Mouse (Mus musculus): ENCODE measurements around the gene Syp. TPM values are rescaled to one million over a fixed set of nuclear protein-coding genes. Genes with fewer than 3 reads are reported as not detected.
A peak's percentile ranks its signal among the peaks of the same experiment; 100 is the strongest.

Syp gene
- polyA plus RNA-seq, 1 experiment from 2014 or later: 1.5 TPM

DNA sequence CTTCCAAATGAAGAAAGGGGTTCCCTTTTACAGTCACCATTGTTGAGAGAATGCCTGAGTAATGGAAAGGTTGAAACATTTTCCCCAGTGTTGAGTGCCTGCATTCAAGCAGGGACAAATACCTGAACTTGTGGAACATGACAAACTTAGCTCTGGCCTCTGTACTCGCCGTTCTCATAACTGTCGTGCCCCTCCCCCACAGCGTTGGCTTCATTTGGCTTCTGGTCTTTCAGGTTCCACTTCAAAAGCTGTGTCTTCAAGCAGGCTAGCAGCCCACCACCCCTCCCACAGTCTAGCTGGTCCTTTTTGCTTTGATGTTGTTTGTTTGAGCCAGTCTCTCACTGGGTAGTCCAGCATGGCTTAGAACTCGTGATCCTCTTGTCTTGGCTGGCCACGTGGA is 34.5 kb downstream of the Syp start:
- Histone ChIP-seq H3K36me3 (ENCODE audit: control insufficient read depth, insufficient read depth, low read length) (peaks cover 3% of the 10 kb centered on the region; the same call in 1 of the 2 replicates), H3K4me1 (ENCODE audit: control insufficient read depth, insufficient read depth, low read length) (0 out of 2 replicates have a peak, but pooled peaks cover 3% of the 10 kb centered on the region), H3K4me2 (replicated peaks; ENCODE audit: low read depth, low read length) (no peak overlapping the region), H3K27ac (ENCODE audit: low read depth, low read length) (no peak overlapping the region), H3K9ac (ENCODE audit: low read depth, low read length) (no peak overlapping the region), H3K27me3 (ENCODE audit: control insufficient read depth, insufficient read depth, low read length) (no peaks in the 10 kb centered on the region), H3K9me3 (ENCODE audit: control insufficient read depth, low read length) (no peaks in the 10 kb centered on the region), H3K4me3 (ENCODE audit: low read length) (no peak overlapping the region)
- no peak for ATAC-seq (ENCODE audit: low FRiP score, low TSS enrichment)
- WGBS: 33% methylated on average over 6 of the region's 6 CpGs

DNA sequence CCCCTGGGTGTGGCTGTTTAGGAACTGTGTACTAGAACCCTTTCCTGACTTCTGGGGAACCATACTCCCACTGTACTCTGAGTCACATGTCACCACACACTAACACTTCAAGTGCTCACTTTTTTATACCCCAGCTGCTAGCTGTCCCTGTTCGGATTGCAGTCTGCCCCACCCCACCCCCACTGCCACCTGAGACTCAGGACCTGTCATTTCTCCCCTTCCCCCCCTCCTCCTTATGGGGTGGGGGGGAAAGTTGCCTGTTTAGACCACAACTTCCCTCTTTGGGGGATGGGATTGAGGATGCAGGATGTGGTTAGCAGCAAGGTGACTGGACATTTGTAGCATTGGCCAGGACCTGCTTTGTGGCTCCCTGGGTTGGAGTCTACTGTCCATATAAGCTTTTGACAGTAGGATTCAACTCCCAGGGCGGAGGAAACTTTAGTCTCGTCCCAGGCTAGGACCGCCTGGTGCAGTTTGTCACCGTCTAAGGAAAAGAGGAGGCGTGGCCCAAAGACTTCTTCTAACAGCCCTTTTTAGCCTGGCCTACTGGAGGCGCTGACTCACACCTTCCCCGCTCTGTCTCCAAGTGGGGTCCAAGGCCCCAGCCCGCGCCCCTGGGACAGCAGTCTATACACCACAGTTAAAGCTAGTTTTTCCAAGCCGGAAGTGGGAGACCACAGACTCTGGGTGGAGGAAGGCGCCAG is 35.5 kb downstream of the Syp start:
- Histone ChIP-seq H3K4me3 (ENCODE audit: low read length) (peak overlapping the region; percentile 24; the same call in 1 of the 2 replicates), H3K4me1 (ENCODE audit: control insufficient read depth, insufficient read depth, low read length) (0 out of 2 replicates have a peak, but pooled peaks cover 3% of the 10 kb centered on the region), H3K9ac (ENCODE audit: low read depth, low read length) (no peak overlapping the region), H3K4me2 (replicated peaks; ENCODE audit: low read depth, low read length) (peak overlapping the region; percentile 41), H3K27me3 (ENCODE audit: control insufficient read depth, insufficient read depth, low read length) (no peaks in the 10 kb centered on the region), H3K9me3 (ENCODE audit: control insufficient read depth, low read length) (no peaks in the 10 kb centered on the region), H3K36me3 (ENCODE audit: control insufficient read depth, insufficient read depth, low read length) (peaks cover 3% of the 10 kb centered on the region; the same call in 1 of the 2 replicates), H3K27ac (ENCODE audit: low read depth, low read length) (peak overlapping the region; percentile 74)
- WGBS: 30% methylated on average over 12 of the region's 12 CpGs
- ATAC-seq (ENCODE audit: low FRiP score, low TSS enrichment): peak; percentile 47

DNA sequence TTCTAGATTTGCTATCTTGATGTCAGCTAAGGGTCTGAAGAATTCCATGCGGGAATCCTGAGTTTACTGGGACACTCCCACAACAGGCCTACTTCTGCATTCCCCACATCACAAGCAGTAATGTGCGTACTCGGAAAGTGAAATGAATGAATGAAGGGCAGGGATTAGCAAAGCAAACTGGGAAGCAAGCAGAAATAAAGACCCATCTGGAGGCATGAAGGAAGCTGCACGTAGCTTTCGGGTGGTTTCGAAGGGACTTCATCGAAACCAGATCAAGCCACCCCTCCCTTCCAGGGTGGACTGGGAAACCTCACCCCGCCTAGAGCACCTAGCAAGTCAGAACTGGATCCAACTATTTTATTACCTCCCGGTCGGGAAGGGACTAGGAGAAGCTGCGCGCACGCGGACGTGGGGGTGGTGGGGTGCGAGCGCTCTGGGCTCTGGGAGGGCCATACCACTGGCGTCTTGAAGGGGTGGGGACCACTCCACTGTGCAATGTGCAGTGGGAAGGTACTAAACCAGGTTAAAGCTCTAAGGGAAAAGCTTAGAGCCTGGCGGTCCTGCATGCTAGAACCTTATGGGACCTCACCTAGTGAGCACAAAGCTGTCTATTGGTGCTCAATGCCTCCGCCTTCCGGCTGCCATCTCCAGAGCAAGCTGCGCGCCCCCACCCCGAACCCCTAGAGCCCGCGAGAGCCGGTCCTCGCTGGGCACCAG is 36.2 kb downstream of the Syp start:
- H3K4me3 ChIP-seq (ENCODE audit: low read length): peak overlapping the region; percentile 24
- H3K27ac ChIP-seq (ENCODE audit: low read depth, low read length): peak overlapping the region; percentile 74
- no peaks in the 10 kb centered on the region for H3K36me3 ChIP-seq (ENCODE audit: control insufficient read depth, insufficient read depth, low read length)
- no peaks in the 10 kb centered on the region for H3K9me3 ChIP-seq (ENCODE audit: control insufficient read depth, low read length)
- ATAC-seq (ENCODE audit: low FRiP score, low TSS enrichment): peak; percentile 43
- H3K4me2 ChIP-seq (replicated peaks; ENCODE audit: low read depth, low read length): peak overlapping the region; percentile 41
- H3K4me1 ChIP-seq (ENCODE audit: control insufficient read depth, insufficient read depth, low read length): 0 out of 2 replicates have a peak, but pooled peaks cover 3% of the 10 kb centered on the region
- no peaks in the 10 kb centered on the region for H3K27me3 ChIP-seq (ENCODE audit: control insufficient read depth, insufficient read depth, low read length)
- WGBS: 41% methylated on average over 28 of the region's 28 CpGs
- H3K9ac ChIP-seq (ENCODE audit: low read depth, low read length): peak overlapping the region; percentile 42; the same call in 1 of the 2 replicates

DNA sequence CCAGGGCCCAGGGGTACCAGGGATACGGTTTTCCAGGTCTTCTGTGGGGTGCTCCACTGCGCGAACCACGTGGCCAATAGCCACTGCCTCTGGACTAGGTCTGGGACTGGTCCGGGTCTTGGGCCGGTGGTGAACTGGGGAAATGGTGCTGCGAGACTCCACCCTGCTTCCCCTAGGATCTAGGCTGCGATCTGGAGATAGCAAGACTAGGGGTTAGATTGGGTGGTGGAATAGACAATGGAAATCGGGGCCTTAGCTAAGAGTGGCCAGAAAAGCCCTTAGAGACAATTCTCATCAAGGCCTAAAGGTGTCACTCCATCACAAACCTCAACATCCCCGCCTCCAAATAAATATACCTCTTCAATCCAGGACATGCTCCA is 36.7 kb downstream of the Syp start:
- Histone ChIP-seq H3K4me1 (ENCODE audit: control insufficient read depth, insufficient read depth, low read length) (0 out of 2 replicates have a peak, but pooled peaks cover 3% of the 10 kb centered on the region), H3K27me3 (ENCODE audit: control insufficient read depth, insufficient read depth, low read length) (no peaks in the 10 kb centered on the region), H3K9ac (ENCODE audit: low read depth, low read length) (peak overlapping the region; percentile 42; the same call in 1 of the 2 replicates), H3K36me3 (ENCODE audit: control insufficient read depth, insufficient read depth, low read length) (no peaks in the 10 kb centered on the region), H3K9me3 (ENCODE audit: control insufficient read depth, low read length) (no peaks in the 10 kb centered on the region), H3K27ac (ENCODE audit: low read depth, low read length) (peak overlapping the region; percentile 74; the same call in 1 of the 2 replicates), H3K4me2 (replicated peaks; ENCODE audit: low read depth, low read length) (peak overlapping the region; percentile 41), H3K4me3 (ENCODE audit: low read length) (peak overlapping the region; percentile 24)
- no peak; the same call in 1 of the 2 replicates for ATAC-seq (ENCODE audit: low FRiP score, low TSS enrichment)
- 41% methylated on average over 10 of the region's 10 CpGs for WGBS

DNA sequence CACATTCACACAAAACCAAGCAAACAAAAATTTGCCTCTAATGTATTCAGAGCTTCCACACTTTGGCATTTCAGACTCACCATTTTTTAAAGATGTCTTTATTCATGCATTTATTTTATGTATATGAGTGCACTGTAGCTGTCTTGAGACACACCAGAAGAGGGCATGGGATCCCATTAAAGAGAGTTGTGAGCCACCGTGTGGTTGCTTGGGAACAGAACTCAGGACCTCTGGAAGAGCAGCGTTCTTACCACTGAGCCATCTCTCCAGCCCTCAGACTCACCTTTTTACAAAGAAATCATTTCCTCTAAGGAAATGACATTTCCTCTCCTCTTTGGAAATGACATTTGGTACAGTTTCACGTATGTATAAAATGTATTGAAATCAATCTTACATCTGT is 40.7 kb downstream of the Syp start:
- no peaks in the 10 kb centered on the region for H3K27me3 ChIP-seq (ENCODE audit: control insufficient read depth, insufficient read depth, low read length)
- no peak overlapping the region for H3K4me3 ChIP-seq (ENCODE audit: low read length)
- no peak overlapping the region for H3K9ac ChIP-seq (ENCODE audit: low read depth, low read length)
- WGBS: 63% methylated on average over 3 of the region's 3 CpGs
- H3K4me1 ChIP-seq (ENCODE audit: control insufficient read depth, insufficient read depth, low read length): no peaks in the 10 kb centered on the region
- ATAC-seq (ENCODE audit: low FRiP score, low TSS enrichment): no peak
- H3K27ac ChIP-seq (ENCODE audit: low read depth, low read length): no peak overlapping the region
- H3K36me3 ChIP-seq (ENCODE audit: control insufficient read depth, insufficient read depth, low read length): no peaks in the 10 kb centered on the region
- H3K4me2 ChIP-seq (replicated peaks; ENCODE audit: low read depth, low read length): no peak overlapping the region
- H3K9me3 ChIP-seq (ENCODE audit: control insufficient read depth, low read length): no peaks in the 10 kb centered on the region

DNA sequence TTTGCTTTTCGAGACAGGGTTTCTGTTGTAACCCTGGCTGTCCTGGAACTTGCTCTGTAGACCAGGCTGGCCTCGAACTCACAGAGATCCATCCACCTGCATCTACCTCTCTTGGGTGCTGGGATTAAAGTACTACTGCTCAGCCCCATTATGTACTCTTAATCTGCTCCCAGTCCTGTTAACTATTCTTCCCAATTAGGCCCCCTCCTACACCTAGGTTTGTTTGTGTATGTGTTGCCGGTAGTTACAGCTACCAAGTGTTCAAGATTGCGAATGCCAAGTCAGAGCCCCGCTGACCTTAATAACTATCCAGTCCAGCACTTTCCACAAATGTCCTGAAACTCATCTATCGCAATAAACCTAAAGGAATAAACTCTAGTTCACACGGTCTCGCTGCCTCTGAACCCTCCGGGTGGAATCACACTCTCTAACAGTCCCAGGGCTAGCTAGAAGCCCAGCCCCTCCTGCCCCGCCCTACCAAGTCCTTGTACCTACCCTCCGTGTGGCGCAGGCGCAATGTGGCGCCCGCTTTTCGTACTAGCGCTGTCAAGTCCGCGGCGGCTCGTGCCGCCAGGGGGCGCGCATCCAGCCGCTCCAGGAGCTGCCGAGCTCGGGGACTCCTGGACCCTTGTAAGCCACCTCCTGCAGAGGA is 41.3 kb downstream of the Syp start:
- peak overlapping the region; percentile 28; the same call in 1 of the 2 replicates for H3K4me3 ChIP-seq (ENCODE audit: low read length)
- H3K36me3 ChIP-seq (ENCODE audit: control insufficient read depth, insufficient read depth, low read length): no peaks in the 10 kb centered on the region
- H3K9me3 ChIP-seq (ENCODE audit: control insufficient read depth, low read length): no peaks in the 10 kb centered on the region
- H3K4me2 ChIP-seq (replicated peaks; ENCODE audit: low read depth, low read length): peak overlapping the region; percentile 40
- H3K4me1 ChIP-seq (ENCODE audit: control insufficient read depth, insufficient read depth, low read length): no peaks in the 10 kb centered on the region
- H3K9ac ChIP-seq (ENCODE audit: low read depth, low read length): no peak overlapping the region
- H3K27me3 ChIP-seq (ENCODE audit: control insufficient read depth, insufficient read depth, low read length): no peaks in the 10 kb centered on the region
- H3K27ac ChIP-seq (ENCODE audit: low read depth, low read length): no peak overlapping the region
- 21% methylated on average over 27 of the region's 27 CpGs for WGBS
- ATAC-seq (ENCODE audit: low FRiP score, low TSS enrichment): peak; percentile 95

DNA sequence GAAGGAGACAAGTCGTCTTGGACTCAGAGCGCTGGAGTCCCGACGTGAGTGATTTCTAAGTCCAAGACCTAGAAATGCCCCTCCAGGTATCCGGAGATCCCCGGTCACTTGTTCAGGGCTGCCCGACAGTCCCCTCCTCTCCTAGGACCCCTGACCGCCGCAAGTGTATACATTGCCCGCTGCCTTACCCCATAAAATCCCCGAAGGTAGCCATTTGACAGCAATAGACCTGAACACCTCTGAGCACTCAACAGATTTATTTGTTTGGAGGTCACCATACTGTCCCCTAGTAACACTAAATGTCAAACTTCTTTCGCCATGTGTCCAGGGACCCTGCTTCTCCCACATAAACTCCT is 41.8 kb downstream of the Syp start:
- no peak overlapping the region for H3K9ac ChIP-seq (ENCODE audit: low read depth, low read length)
- no peaks in the 10 kb centered on the region for H3K27me3 ChIP-seq (ENCODE audit: control insufficient read depth, insufficient read depth, low read length)
- WGBS: 22% methylated on average over 12 of the region's 12 CpGs
- peak; percentile 25; the same call in 1 of the 2 replicates for ATAC-seq (ENCODE audit: low FRiP score, low TSS enrichment)
- peak overlapping the region; percentile 40 for H3K4me2 ChIP-seq (replicated peaks; ENCODE audit: low read depth, low read length)
- H3K4me1 ChIP-seq (ENCODE audit: control insufficient read depth, insufficient read depth, low read length): no peaks in the 10 kb centered on the region
- H3K4me3 ChIP-seq (ENCODE audit: low read length): peak overlapping the region; percentile 28; the same call in 1 of the 2 replicates
- no peaks in the 10 kb centered on the region for H3K9me3 ChIP-seq (ENCODE audit: control insufficient read depth, low read length)
- H3K36me3 ChIP-seq (ENCODE audit: control insufficient read depth, insufficient read depth, low read length): no peaks in the 10 kb centered on the region
- H3K27ac ChIP-seq (ENCODE audit: low read depth, low read length): no peak overlapping the region

DNA sequence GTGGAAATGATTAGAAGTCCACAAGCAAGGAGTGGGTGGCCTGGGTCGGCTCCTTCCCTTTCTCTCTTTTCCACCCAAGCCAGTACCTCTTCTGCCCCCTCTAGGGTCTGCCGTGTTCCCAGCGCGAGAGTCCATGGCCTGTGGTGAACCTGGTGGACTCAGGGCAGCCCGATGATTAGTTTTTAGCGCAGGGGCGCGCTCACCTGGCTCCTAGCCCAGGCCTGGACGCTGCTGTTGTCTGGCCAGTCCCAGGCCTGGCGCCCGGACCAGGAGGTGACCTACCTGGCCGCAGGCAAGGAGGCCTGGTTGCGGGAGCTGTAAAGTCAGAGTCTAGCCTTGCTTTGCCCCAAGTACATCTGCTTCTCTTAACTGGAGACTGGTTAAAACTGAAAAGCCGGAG is 42.6 kb downstream of the Syp start, which contains the start of gene Magix:
Magix (minus strand) TSS at position 388 of the 400 bp plus-strand sequence.
- ATAC-seq (ENCODE audit: low FRiP score, low TSS enrichment): no peak
- Histone ChIP-seq H3K4me3 (ENCODE audit: low read length) (peak within 1 kb of the TSS; percentile 28; the same call in 1 of the 2 replicates), H3K4me2 (replicated peaks; ENCODE audit: low read depth, low read length) (peak within 1 kb of the TSS; percentile 40), H3K27me3 (ENCODE audit: control insufficient read depth, insufficient read depth, low read length) (no peaks in the 10 kb centered on the region), H3K27ac (ENCODE audit: low read depth, low read length) (no peak within 1 kb of the TSS), H3K36me3 (ENCODE audit: control insufficient read depth, insufficient read depth, low read length) (no peaks in the 10 kb centered on the region), H3K9ac (ENCODE audit: low read depth, low read length) (no peak within 1 kb of the TSS), H3K9me3 (ENCODE audit: control insufficient read depth, low read length) (no peaks in the 10 kb centered on the region), H3K4me1 (ENCODE audit: control insufficient read depth, insufficient read depth, low read length) (no peaks in the 10 kb centered on the region)
- 70% methylated on average over 14 of the region's 14 CpGs for WGBS

Measured in kidney, embryonic 14.5 days (tissue).